Mouse (Mus musculus) hematopoietic stem cell, adult 5-6 weeks (primary cell): ENCODE measurements around the gene Agl. TPM values are rescaled to one million over a fixed set of nuclear protein-coding genes. Genes with fewer than 3 reads are reported as not detected.
A peak's percentile ranks its signal among the peaks of the same experiment; 100 is the strongest.
"Not testable (repeated sequence)": the region's sequence is repeated elsewhere in the genome, so short reads cannot be mapped to it uniquely, and the experiment has no call there.

Experiments
- ATAC-seq, 2 experiments: fragments of 125-278 bp in 1 of 2; replicated peaks in 1 of 2; 2 replicates each; pipeline ENCODE4 v1.8.0; 2016 to 2017; ENCODE audit warnings: inconsistent platforms in 2 of 2, mild to moderate bottlenecking in 2 of 2, moderate number of reproducible peaks in 2 of 2, low read depth in 1 of 2, moderate TSS enrichment in 1 of 2; ENCODE audit not compliant: low FRiP score in 2 of 2, poor library complexity in 2 of 2, severe bottlenecking in 2 of 2, insufficient read depth in 1 of 2, low TSS enrichment in 1 of 2
- total RNA-seq: library from RNA; stranded (forward); fragments of 172-1452, 232-1000 nt; gene quantifications from 2 replicates; pipeline ENCODE4 v1.2.3, GENCODE M21; 2017

Agl gene
- total RNA-seq, 1 experiment from 2014 or later, result 8.6 TPM

GRCm38 (mm10) chr3:116784811-116785210 lies 23.2 kb downstream of the Agl start:
- ATAC-seq, result no peak

GRCm38 (mm10) chr3:116784290-116784689 lies 23.7 kb downstream of the Agl start:
- no peak for ATAC-seq

GRCm38 (mm10) chr3:116776961-116777360 lies 31.0 kb downstream of the Agl start:
- no peak for ATAC-seq

- no peak for ATAC-seq
Measured at GRCm38 (mm10) chr3:116773836-116774235, 34.1 kb downstream of the Agl start.

- no peak for ATAC-seq
Measured at GRCm38 (mm10) chr3:116771597-116771996, 36.4 kb downstream of the Agl start.

- ATAC-seq, result not testable (repeated sequence)
Measured at GRCm38 (mm10) chr3:116766963-116767362, 41.0 kb downstream of the Agl start.

GRCm38 (mm10) chr3:116752818-116753217 lies 55.1 kb downstream of the Agl start:
- ATAC-seq, result no peak

- ATAC-seq, result peak; percentile 77 to 82; a peak in 3 of 4 replicates
Measured at GRCm38 (mm10) chr3:116751191-116751860, 56.6 kb downstream of the Agl start.

- peak in 1 of 2 experiments; percentile 53; a peak in 2 of 4 replicates for ATAC-seq
Measured at GRCm38 (mm10) chr3:116748391-116749170, 59.4 kb downstream of the Agl start.

- ATAC-seq, result not testable (repeated sequence)
Measured at GRCm38 (mm10) chr3:116747648-116748047, 60.3 kb downstream of the Agl start.

- no peak for ATAC-seq
Measured at GRCm38 (mm10) chr3:116740963-116741362, 67.0 kb downstream of the Agl start.

- ATAC-seq, result no peak
Measured at GRCm38 (mm10) chr3:116740106-116740505, 67.9 kb downstream of the Agl start.

GRCm38 (mm10) chr3:116737326-116737731 lies 70.6 kb downstream of the Agl start:
- ATAC-seq, result peak in 1 of 2 experiments; percentile 66; a peak in 2 of 4 replicates

GRCm38 (mm10) chr3:116729483-116730174 lies 78.3 kb downstream of the Agl start:
- no peak for ATAC-seq

- peak; percentile 80 to 88 for ATAC-seq
Measured at GRCm38 (mm10) chr3:116726807-116727206, 81.2 kb downstream of the Agl start.

GRCm38 (mm10) chr3:116723496-116724481 lies 84.2 kb downstream of the Agl start:
- ATAC-seq, result no peak

- ATAC-seq, result no peak
Measured at GRCm38 (mm10) chr3:116722980-116723379, 85.0 kb downstream of the Agl start.
